Mouse (Mus musculus) hindbrain, embryonic 10.5 days (tissue): Measurements from ENCODE around the gene Cbr3. TPM values are rescaled to one million over a fixed set of nuclear protein-coding genes. Genes with fewer than 3 reads are reported as not detected.

Source experiments
- DNase-seq: peaks from one replicate; pipeline ENCODE4 v3.0.0-alpha.2; 2017; ENCODE audit warnings: low spot score
- H3K27ac ChIP-seq: fragments of 300-500 bp; sonication (generic); 2 replicates; pipeline ENCODE4 v1.5.1; 2016; ENCODE audit warnings: mild to moderate bottlenecking, moderate library complexity
- H3K27me3 ChIP-seq: fragments of 300-500 bp; sonication (generic); 2 replicates; pipeline ENCODE4 v1.6.1; 2016; ENCODE audit warnings: mild to moderate bottlenecking; ENCODE audit not compliant: poor library complexity, insufficient read depth, severe bottlenecking
- H3K36me3 ChIP-seq: fragments of 300-500 bp; sonication (generic); 2 replicates; pipeline ENCODE4 v1.6.1; 2016; ENCODE audit warnings: mild to moderate bottlenecking, moderate library complexity
- H3K4me1 ChIP-seq: fragments of 300-500 bp; sonication (generic); replicated peaks from 2 replicates; pipeline ENCODE4 v1.6.1; 2016; ENCODE audit warnings: mild to moderate bottlenecking
- H3K4me3 ChIP-seq: fragments of 300-500 bp; sonication (generic); 2 replicates; pipeline ENCODE4 v1.5.1; 2016; ENCODE audit warnings: mild to moderate bottlenecking, moderate library complexity
- H3K9me3 ChIP-seq: fragments of 300-500 bp; sonication (generic); 2 replicates; pipeline ENCODE4 v1.6.1; 2016; ENCODE audit warnings: mild to moderate bottlenecking, moderate library complexity
- WGBS: fragments of 180-500 bp; shearing (Covaris S2); methylation state at CpG from one replicate; pipeline ENCODE4 v1.1.7; 2016; 5-methylcytosine and 5-hydroxymethylcytosine counted together
- polyA plus RNA-seq: library from polyadenylated mRNA; unstranded; fragments of >200 nt; fragmentation: Nextera tagmentation; extraction: Ambion mirVana; gene quantifications from 2 replicates; pipeline ENCODE4 v1.2.1, GENCODE M21; 2016

Gene Cbr3
- polyA plus RNA-seq, 1 experiment from 2014 or later = 1.5 TPM

- Histone ChIP-seq H3K36me3 (no peaks in the 10 kb centered on the region), H3K4me1 (peaks cover 42% of the 10 kb centered on the region), H3K9me3 (no peaks in the 10 kb centered on the region), H3K4me3 (no peak overlapping the region), H3K27ac (no peak overlapping the region), H3K27me3 (peaks cover 27% of the 10 kb centered on the region)
- DNase-seq = no peak
- 89% methylated on average over 6 of the region's 6 CpGs for WGBS
These were observed 32.8 kb downstream of the Cbr3 start for GRCm38 (mm10) chr16:93715826-93716225.

GRCm38 (mm10) chr16:93717299-93717703, 34.3 kb downstream of the Cbr3 start:
- 11% methylated on average over 5 of the region's 5 CpGs for WGBS
- H3K27ac ChIP-seq = peak overlapping the region; percentile 69
- no peak overlapping the region for H3K4me3 ChIP-seq
- no peaks in the 10 kb centered on the region for H3K36me3 ChIP-seq
- no peaks in the 10 kb centered on the region for H3K9me3 ChIP-seq
- H3K27me3 ChIP-seq = peaks cover 25% of the 10 kb centered on the region
- peaks cover 36% of the 10 kb centered on the region for H3K4me1 ChIP-seq
- peak; percentile 55 for DNase-seq

- 85% methylated on average over 5 of the region's 5 CpGs for WGBS
- no peaks in the 10 kb centered on the region for H3K9me3 ChIP-seq
- peaks cover 22% of the 10 kb centered on the region for H3K4me1 ChIP-seq
- no peak for DNase-seq
- H3K4me3 ChIP-seq = no peak overlapping the region
- no peaks in the 10 kb centered on the region for H3K36me3 ChIP-seq
- H3K27ac ChIP-seq = no peak overlapping the region
- no peaks in the 10 kb centered on the region for H3K27me3 ChIP-seq
These were observed 38.8 kb downstream of the Cbr3 start for GRCm38 (mm10) chr16:93721771-93722170.

GRCm38 (mm10) chr16:93722476-93722875, 39.5 kb downstream of the Cbr3 start:
- Histone ChIP-seq H3K27me3 (no peaks in the 10 kb centered on the region), H3K36me3 (no peaks in the 10 kb centered on the region), H3K4me1 (peaks cover 15% of the 10 kb centered on the region), H3K9me3 (no peaks in the 10 kb centered on the region), H3K4me3 (no peak overlapping the region), H3K27ac (peak overlapping the region; percentile 8; the same call in 1 of the 2 replicates)
- DNase-seq = no peak
- 78% methylated on average over 2 of the region's 2 CpGs for WGBS

GRCm38 (mm10) chr16:93725417-93726144, 42.6 kb downstream of the Cbr3 start:
- H3K4me1 ChIP-seq = peaks cover 24% of the 10 kb centered on the region; the same call in 1 of the 2 replicates
- no peaks in the 10 kb centered on the region for H3K27me3 ChIP-seq
- H3K36me3 ChIP-seq = no peaks in the 10 kb centered on the region
- 71% methylated on average over 8 of the region's 8 CpGs for WGBS
- no peaks in the 10 kb centered on the region for H3K9me3 ChIP-seq
- DNase-seq = no peak
- no peak overlapping the region for H3K4me3 ChIP-seq
- no peak overlapping the region for H3K27ac ChIP-seq

GRCm38 (mm10) chr16:93726186-93726585, 43.2 kb downstream of the Cbr3 start:
- Histone ChIP-seq H3K36me3 (no peaks in the 10 kb centered on the region), H3K27ac (no peak overlapping the region), H3K4me3 (no peak overlapping the region), H3K4me1 (peaks cover 24% of the 10 kb centered on the region; the same call in 1 of the 2 replicates), H3K9me3 (no peaks in the 10 kb centered on the region), H3K27me3 (no peaks in the 10 kb centered on the region)
- 93% methylated on average over 4 of the region's 4 CpGs for WGBS
- DNase-seq = no peak

GRCm38 (mm10) chr16:93728676-93729075, 45.7 kb downstream of the Cbr3 start:
- H3K4me1 ChIP-seq = peaks cover 29% of the 10 kb centered on the region
- no peaks in the 10 kb centered on the region for H3K9me3 ChIP-seq
- no peaks in the 10 kb centered on the region for H3K36me3 ChIP-seq
- no peaks in the 10 kb centered on the region for H3K27me3 ChIP-seq
- no peak overlapping the region for H3K4me3 ChIP-seq
- 78% methylated on average over 9 of the region's 9 CpGs for WGBS
- no peak for DNase-seq
- no peak overlapping the region for H3K27ac ChIP-seq

GRCm38 (mm10) chr16:93729801-93730721, 47.0 kb downstream of the Cbr3 start:
- no peaks in the 10 kb centered on the region for H3K9me3 ChIP-seq
- peaks cover 34% of the 10 kb centered on the region for H3K4me1 ChIP-seq
- H3K27me3 ChIP-seq = no peaks in the 10 kb centered on the region
- H3K4me3 ChIP-seq = no peak overlapping the region
- H3K36me3 ChIP-seq = no peaks in the 10 kb centered on the region
- WGBS = 82% methylated on average over 23 of the region's 23 CpGs
- no peak overlapping the region for H3K27ac ChIP-seq
- no peak for DNase-seq

GRCm38 (mm10) chr16:93731310-93731709, 48.3 kb downstream of the Cbr3 start:
- DNase-seq = no peak
- Histone ChIP-seq H3K4me1 (peaks cover 34% of the 10 kb centered on the region), H3K4me3 (no peak overlapping the region), H3K9me3 (no peaks in the 10 kb centered on the region), H3K27me3 (no peaks in the 10 kb centered on the region), H3K27ac (no peak overlapping the region), H3K36me3 (no peaks in the 10 kb centered on the region)
- 90% methylated on average over 8 of the region's 8 CpGs for WGBS

- Histone ChIP-seq H3K27ac (no peak overlapping the region), H3K4me1 (peaks cover 29% of the 10 kb centered on the region), H3K27me3 (no peaks in the 10 kb centered on the region), H3K9me3 (no peaks in the 10 kb centered on the region), H3K4me3 (no peak overlapping the region), H3K36me3 (no peaks in the 10 kb centered on the region; the same call in 1 of the 2 replicates)
- WGBS = 72% methylated on average over 18 of the region's 18 CpGs
- DNase-seq = no peak
These were observed 50.0 kb downstream of the Cbr3 start for GRCm38 (mm10) chr16:93732875-93733569.

- H3K27ac ChIP-seq = no peak overlapping the region
- H3K4me1 ChIP-seq = no peaks in the 10 kb centered on the region
- no peaks in the 10 kb centered on the region for H3K9me3 ChIP-seq
- 93% methylated on average over 11 of the region's 11 CpGs for WGBS
- no peak for DNase-seq
- peaks cover 7% of the 10 kb centered on the region; the same call in 1 of the 2 replicates for H3K36me3 ChIP-seq
- no peaks in the 10 kb centered on the region for H3K27me3 ChIP-seq
- H3K4me3 ChIP-seq = no peak overlapping the region
These were observed 56.2 kb downstream of the Cbr3 start for GRCm38 (mm10) chr16:93739251-93739650.
